Mouse (Mus musculus): Measurements from ENCODE around the gene Vps29. TPM values are rescaled to one million over a fixed set of nuclear protein-coding genes. Genes with fewer than 3 reads are reported as not detected.
A peak's percentile ranks its signal among the peaks of the same experiment; 100 is the strongest.

Gene Vps29
- polyA plus RNA-seq, 1 experiment from 2014 or later: 278 TPM

GRCm38 (mm10) chr5:122344260-122344659 lies 9.9 kb upstream of the Vps29 start:
- Histone ChIP-seq H3K27me3 (replicated peaks) (no peaks in the 10 kb centered on the region), H3K36me3 (no peaks in the 10 kb centered on the region), H3K4me1 (replicated peaks) (no peaks in the 10 kb centered on the region), H3K27ac (0 out of 2 replicates have a peak overlapping the region, but pooled peaks have one; percentile 20), H3K9ac (no peak overlapping the region), H3K9me3 (no peaks in the 10 kb centered on the region), H3K4me2 (replicated peaks) (no peak overlapping the region), H3K4me3 (replicated peaks) (no peak overlapping the region)
- 11% methylated on average over 5 of the region's 5 CpGs for WGBS
- peak; percentile 80 for ATAC-seq

GRCm38 (mm10) chr5:122345777-122346176 lies 8.4 kb upstream of the Vps29 start:
- no peak for ATAC-seq
- no peaks in the 10 kb centered on the region for H3K4me1 ChIP-seq (replicated peaks)
- WGBS: 79% methylated on average over 4 of the region's 4 CpGs
- H3K4me3 ChIP-seq (replicated peaks): no peak overlapping the region
- no peaks in the 10 kb centered on the region for H3K27me3 ChIP-seq (replicated peaks)
- H3K9ac ChIP-seq: no peak overlapping the region
- H3K36me3 ChIP-seq: no peaks in the 10 kb centered on the region
- no peak overlapping the region for H3K4me2 ChIP-seq (replicated peaks)
- H3K9me3 ChIP-seq: no peaks in the 10 kb centered on the region
- H3K27ac ChIP-seq: no peak overlapping the region

GRCm38 (mm10) chr5:122354492-122355067 lies 411 bp downstream of the Vps29 start:
- Histone ChIP-seq H3K9ac (peak overlapping the region; percentile 86), H3K27ac (peak overlapping the region; percentile 82), H3K4me3 (replicated peaks) (peak overlapping the region; percentile 94), H3K4me1 (replicated peaks) (0 out of 2 replicates have a peak, but pooled peaks cover 4% of the 10 kb centered on the region), H3K4me2 (replicated peaks) (peak overlapping the region; percentile 68), H3K27me3 (replicated peaks) (no peaks in the 10 kb centered on the region), H3K36me3 (no peaks in the 10 kb centered on the region), H3K9me3 (no peaks in the 10 kb centered on the region)
- ATAC-seq: peak; percentile 85
- WGBS: under 1% methylated on average over 57 of the region's 57 CpGs

- Histone ChIP-seq H3K4me3 (replicated peaks) (peak within 1 kb of the TSS; percentile 82), H3K9ac (peak within 1 kb of the TSS; percentile 89), H3K27ac (peak within 1 kb of the TSS; percentile 91), H3K4me2 (replicated peaks) (peak within 1 kb of the TSS; percentile 76), H3K36me3 (peaks cover 8% of the 10 kb centered on the region; the same call in 1 of the 2 replicates), H3K9me3 (no peaks in the 10 kb centered on the region), H3K27me3 (replicated peaks) (no peaks in the 10 kb centered on the region), H3K4me1 (replicated peaks) (peaks cover 3% of the 10 kb centered on the region)
- WGBS: under 1% methylated on average over 36 of the region's 46 CpGs
- ATAC-seq: peak; percentile 80
Observed at GRCm38 (mm10) chr5:122371591-122372191, 17.5 kb downstream of the Vps29 start, which contains the start of gene Gpn3. TSS of gene Gpn3 (plus strand) at chr5:122371876.

GRCm38 (mm10) chr5:122372192-122372769 lies 18.1 kb downstream of the Vps29 start, which contains the start of gene Fam216a:
TSS of gene Fam216a (minus strand) at chr5:122372364.
- Histone ChIP-seq H3K9ac (peak within 1 kb of the TSS; percentile 89), H3K4me2 (replicated peaks) (peak within 1 kb of the TSS; percentile 76), H3K27me3 (replicated peaks) (no peaks in the 10 kb centered on the region), H3K9me3 (no peaks in the 10 kb centered on the region), H3K27ac (peak within 1 kb of the TSS; percentile 91), H3K36me3 (peaks cover 8% of the 10 kb centered on the region; the same call in 1 of the 2 replicates), H3K4me1 (replicated peaks) (peaks cover 3% of the 10 kb centered on the region), H3K4me3 (replicated peaks) (peak within 1 kb of the TSS; percentile 82)
- under 1% methylated on average over 53 of the region's 53 CpGs for WGBS
- peak; percentile 95 for ATAC-seq

- Histone ChIP-seq H3K9me3 (no peaks in the 10 kb centered on the region), H3K4me2 (replicated peaks) (peak overlapping the region; percentile 76), H3K4me3 (replicated peaks) (peak overlapping the region; percentile 82), H3K9ac (peak overlapping the region; percentile 89), H3K27ac (peak overlapping the region; percentile 88), H3K4me1 (replicated peaks) (peaks cover 3% of the 10 kb centered on the region), H3K27me3 (replicated peaks) (no peaks in the 10 kb centered on the region), H3K36me3 (0 out of 2 replicates have a peak, but pooled peaks cover 4% of the 10 kb centered on the region)
- ATAC-seq: no peak
- WGBS: 7% methylated on average over 5 of the region's 5 CpGs
Observed at GRCm38 (mm10) chr5:122372878-122373277, 18.7 kb downstream of the Vps29 start.

GRCm38 (mm10) chr5:122377101-122377833 lies 23.1 kb downstream of the Vps29 start:
- no peak for ATAC-seq
- peaks cover 17% of the 10 kb centered on the region; the same call in 1 of the 2 replicates for H3K36me3 ChIP-seq

GRCm38 (mm10) chr5:122378171-122378570 lies 24.0 kb downstream of the Vps29 start:
- WGBS: 95% methylated on average over 12 of the region's 12 CpGs
- no peaks in the 10 kb centered on the region for H3K9me3 ChIP-seq
- peaks cover 3% of the 10 kb centered on the region for H3K4me1 ChIP-seq (replicated peaks)
- H3K27me3 ChIP-seq (replicated peaks): no peaks in the 10 kb centered on the region
- no peak for ATAC-seq
- no peak overlapping the region for H3K4me2 ChIP-seq (replicated peaks)
- no peak overlapping the region for H3K27ac ChIP-seq
- H3K36me3 ChIP-seq: peaks cover 17% of the 10 kb centered on the region; the same call in 1 of the 2 replicates
- no peak overlapping the region for H3K9ac ChIP-seq
- no peak overlapping the region for H3K4me3 ChIP-seq (replicated peaks)

More at GRCm38 (mm10) chr5:122377101-122377833, 23.1 kb downstream of the Vps29 start:
- H3K9ac ChIP-seq: no peak overlapping the region
- H3K4me2 ChIP-seq (replicated peaks): no peak overlapping the region
- H3K9me3 ChIP-seq: no peaks in the 10 kb centered on the region
- peaks cover 3% of the 10 kb centered on the region for H3K4me1 ChIP-seq (replicated peaks)
- WGBS: 89% methylated on average over 4 of the region's 4 CpGs
- no peak overlapping the region for H3K27ac ChIP-seq
- no peak overlapping the region for H3K4me3 ChIP-seq (replicated peaks)
- no peaks in the 10 kb centered on the region for H3K27me3 ChIP-seq (replicated peaks)

GRCm38 (mm10) chr5:122379374-122380155 lies 25.4 kb downstream of the Vps29 start:
- Histone ChIP-seq H3K9me3 (no peaks in the 10 kb centered on the region), H3K36me3 (peaks cover 17% of the 10 kb centered on the region; the same call in 1 of the 2 replicates), H3K4me3 (replicated peaks) (no peak overlapping the region), H3K27me3 (replicated peaks) (no peaks in the 10 kb centered on the region), H3K4me1 (replicated peaks) (no peaks in the 10 kb centered on the region), H3K9ac (no peak overlapping the region), H3K27ac (no peak overlapping the region), H3K4me2 (replicated peaks) (no peak overlapping the region)
- 50% methylated on average over 11 of the region's 11 CpGs for WGBS
- peak; percentile 61 for ATAC-seq

- Histone ChIP-seq H3K27ac (no peak overlapping the region), H3K4me3 (replicated peaks) (no peak overlapping the region), H3K36me3 (no peaks in the 10 kb centered on the region), H3K9me3 (no peaks in the 10 kb centered on the region), H3K4me1 (replicated peaks) (peaks cover 6% of the 10 kb centered on the region; the same call in 1 of the 2 replicates), H3K27me3 (replicated peaks) (no peaks in the 10 kb centered on the region), H3K9ac (no peak overlapping the region), H3K4me2 (replicated peaks) (no peak overlapping the region)
- WGBS: 87% methylated on average over 5 of the region's 5 CpGs
- no peak for ATAC-seq
Observed at GRCm38 (mm10) chr5:122390006-122390405, 35.8 kb downstream of the Vps29 start.

- H3K36me3 ChIP-seq: no peaks in the 10 kb centered on the region
- ATAC-seq: no peak
- no peaks in the 10 kb centered on the region for H3K9me3 ChIP-seq
- H3K27ac ChIP-seq: no peak overlapping the region
- no peak overlapping the region for H3K9ac ChIP-seq
- H3K4me3 ChIP-seq (replicated peaks): no peak overlapping the region
- no peaks in the 10 kb centered on the region for H3K27me3 ChIP-seq (replicated peaks)
- H3K4me2 ChIP-seq (replicated peaks): no peak overlapping the region
- peaks cover 6% of the 10 kb centered on the region; the same call in 1 of the 2 replicates for H3K4me1 ChIP-seq (replicated peaks)
Observed at GRCm38 (mm10) chr5:122390671-122391070, 36.5 kb downstream of the Vps29 start.
